Mouse (Mus musculus): ENCODE data around the gene Decr2. TPM values are rescaled to one million over a fixed set of nuclear protein-coding genes. Genes with fewer than 3 reads are reported as not detected.

Gene Decr2
- total RNA-seq (2023), result 1 to 10 TPM; 6.5 TPM

DNA sequence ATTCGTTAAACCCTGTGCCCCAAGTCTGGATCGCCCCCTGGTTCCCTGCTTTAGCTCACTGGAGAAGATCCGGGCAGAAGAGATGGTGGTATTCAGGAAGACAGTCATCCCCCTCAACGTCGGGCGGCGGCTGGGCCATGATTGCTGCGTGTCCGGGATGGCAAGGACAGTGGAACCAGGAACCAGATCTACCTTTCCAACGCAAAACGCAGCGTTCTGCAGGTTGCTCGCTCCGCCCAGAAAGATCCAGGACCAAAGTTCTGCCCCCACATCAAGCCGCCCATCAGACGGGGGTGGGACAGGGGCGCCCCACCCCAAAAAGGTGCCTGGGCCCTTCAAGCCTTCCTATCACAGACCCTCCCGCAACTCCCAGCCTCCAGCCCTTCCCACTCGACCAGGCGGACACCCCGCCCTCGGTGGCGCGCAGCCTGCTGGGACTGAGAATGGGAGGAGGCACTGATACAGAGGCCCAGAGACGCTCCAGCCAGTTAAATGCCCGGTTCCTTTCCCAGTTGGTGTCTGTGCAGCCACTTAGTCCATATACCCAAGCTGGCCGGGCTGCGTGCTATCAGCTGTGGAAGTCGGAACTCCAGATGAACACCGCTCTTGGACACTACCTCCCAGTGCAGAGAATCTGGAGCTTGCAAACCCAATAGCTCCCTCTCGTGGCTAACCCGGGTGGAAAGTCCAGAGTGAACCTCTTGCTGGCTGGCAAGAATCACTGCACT, at the start of gene Decr2:
TSS of gene Decr2 (minus strand) at position 433 of the 728 bp plus-strand sequence.

DNA sequence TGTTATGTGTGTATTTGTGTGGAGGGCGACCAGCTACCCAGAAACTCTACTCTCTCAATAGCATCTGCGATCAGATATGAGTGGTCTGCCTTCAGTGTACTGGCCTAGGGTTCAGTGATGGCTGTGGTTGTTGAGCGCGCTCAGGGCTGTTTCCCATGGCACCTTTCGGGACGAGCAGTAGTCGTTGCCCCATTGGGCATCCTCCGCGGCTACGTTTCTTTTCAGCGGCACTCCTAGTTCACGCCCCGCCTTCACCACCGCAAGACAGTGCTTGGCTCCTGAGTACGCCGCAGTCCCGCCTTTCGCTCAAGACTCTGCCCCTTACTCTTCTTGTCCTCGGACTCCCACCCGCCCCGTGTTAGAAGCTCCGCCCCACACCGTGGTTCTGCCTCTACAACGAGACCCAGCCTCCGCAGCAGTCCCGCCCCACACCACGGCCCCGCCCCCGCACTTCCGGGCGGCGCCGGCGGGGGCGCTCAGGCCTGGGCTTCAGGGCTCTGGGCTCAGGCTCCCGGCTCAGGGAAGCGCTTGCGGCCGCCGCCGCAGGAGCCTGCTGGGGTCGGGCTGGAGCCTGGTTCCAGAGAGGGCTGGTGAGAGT, 48.2 kb upstream of the Decr2 start, which contains the start of gene Axin1:
TSS of gene Axin1 (plus strand) at position 450 of the 598 bp plus-strand sequence.

DNA sequence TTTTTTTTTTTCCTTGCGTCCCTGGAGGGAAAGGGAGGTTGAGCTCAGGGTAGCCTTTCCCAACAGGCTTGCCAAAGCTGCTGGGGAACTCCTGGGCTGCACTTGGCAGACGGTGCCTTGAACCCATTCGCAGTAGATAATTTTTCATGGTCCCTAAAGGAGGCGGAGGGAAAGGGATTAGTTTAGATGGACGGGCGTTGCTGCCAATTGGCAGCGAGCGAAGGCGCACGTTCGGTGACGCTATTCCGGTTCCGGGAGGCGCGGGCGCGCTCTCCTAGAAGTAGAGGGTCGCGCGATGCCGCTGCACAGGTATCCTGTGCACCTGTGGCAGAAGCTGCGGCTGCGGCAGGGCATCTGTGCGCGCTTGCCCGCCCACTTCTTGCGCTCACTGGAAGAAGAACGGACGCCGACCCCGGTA, 33.1 kb upstream of the Decr2 start, which contains the start of gene Mrpl28:
TSS of gene Mrpl28 (plus strand) at position 234 of the 418 bp plus-strand sequence.

DNA sequence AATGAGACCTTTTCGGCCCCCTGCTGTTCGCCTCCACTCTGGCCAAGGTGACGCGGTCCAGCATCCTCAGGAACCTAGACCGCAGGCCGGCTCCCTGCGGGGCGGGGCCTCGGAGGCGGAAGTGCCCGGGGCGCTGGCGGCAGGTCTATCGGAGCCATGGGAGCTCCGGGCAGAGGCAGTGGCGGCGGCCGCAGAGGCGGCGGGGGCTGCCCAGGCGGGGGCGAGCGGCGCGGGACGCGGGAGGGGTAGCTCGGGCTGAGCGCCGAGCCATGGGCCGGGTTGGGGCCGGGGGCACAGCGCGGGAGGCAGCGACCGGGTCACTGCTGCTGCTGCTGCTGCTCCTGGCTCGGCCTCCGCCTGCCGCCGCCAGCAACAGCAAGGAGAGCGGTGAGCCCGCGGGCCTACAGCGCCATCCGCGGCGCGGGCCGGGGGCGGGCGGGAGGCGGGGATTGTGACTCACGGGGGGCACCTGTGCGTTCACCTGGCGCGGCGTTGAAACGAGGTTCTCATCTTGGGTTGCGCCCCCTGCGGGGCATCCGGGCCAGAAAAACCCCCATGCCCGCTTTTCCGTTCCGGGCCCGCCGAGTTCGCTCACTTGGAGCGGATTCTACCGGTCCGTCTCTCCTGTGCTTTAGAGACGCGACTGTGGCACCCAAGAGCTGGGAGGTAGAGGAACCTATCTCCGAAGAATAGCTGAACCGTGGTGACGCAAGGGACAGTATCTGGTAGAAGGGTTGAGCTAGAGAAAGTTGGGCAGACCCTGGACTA, 23.2 kb upstream of the Decr2 start, which contains the start of gene Tmem8:
TSS of gene Tmem8 (plus strand) at position 119 of the 768 bp plus-strand sequence.

DNA sequence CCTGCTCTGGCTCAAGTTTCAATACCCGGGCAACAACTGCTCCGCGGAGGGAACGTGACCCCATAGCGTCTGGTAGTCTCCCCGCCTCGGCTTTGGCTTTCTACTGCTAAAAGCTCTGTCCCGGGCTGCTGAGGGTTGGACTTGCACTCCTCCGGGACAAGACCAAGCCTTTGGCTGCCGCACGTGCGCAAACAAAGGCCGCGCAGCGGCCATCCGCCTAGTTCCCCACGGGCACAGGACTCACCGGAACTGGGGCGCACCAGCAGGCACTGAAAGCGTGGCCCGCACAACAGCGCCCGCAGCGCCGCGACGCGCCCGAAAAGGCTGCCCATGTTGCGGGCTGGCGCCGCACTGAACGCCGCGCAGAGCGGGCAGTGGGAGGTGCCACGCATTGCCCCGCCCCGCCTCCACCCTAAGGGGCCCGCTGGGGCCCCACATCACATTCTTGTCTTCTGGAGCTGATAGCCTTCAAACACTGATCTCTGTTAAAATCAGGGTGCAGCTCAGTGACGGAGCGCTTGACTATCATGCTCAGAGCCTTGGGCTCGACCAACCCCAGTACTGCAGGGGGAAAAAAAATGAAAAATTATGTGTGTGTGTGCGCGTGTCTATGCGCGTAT, 5.1 kb upstream of the Decr2 start, which contains the start of gene Nme4:
TSS of gene Nme4 (minus strand) at position 482 of the 620 bp plus-strand sequence.

DNA sequence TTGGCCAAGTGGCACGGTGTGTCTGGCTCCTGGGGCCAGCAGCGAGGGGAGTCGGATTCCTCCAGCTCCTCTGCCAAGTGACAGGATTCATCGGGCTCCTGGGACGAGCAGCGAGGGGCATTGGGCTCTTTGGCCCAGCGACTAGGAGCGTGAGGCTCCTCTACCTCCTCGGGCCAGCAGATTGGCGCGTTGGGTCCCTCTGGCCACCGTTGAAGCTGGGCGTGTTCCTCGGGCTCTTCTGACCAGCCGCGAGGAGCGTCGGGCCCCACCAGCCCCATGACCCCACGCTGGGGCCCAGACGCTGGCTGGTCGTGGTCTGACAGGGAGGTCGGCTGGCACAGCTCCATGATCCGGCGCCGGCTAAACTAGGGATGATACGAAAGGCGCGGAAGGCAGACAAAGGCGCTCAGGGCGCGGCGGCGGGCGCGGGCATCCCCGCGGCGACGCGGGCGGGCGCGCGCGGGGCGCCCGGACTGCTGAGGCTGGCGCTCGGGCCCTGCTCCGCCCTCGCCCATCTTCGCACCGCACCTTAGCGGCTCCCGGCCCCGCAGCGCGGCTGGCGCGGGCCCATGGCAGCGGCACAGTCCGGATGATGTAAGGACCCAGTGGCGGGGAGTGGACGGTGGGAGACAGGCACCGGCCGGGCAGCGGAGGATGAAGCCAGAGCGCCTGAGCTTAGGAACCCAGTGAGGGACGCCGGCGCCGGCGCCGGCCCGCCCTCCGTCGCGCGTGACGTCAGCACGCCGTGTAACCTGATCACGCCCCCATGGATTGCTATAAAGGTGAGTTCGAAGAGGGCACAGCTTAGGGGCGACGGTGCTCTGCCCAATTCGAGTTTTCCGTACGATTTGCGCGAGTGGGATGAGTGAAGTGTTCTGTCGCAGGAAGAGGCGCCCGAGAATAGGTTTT, 21.1 kb downstream of the Decr2 start, which contains the start of gene Rab11fip3:
TSS of gene Rab11fip3 (minus strand) at position 725 of the 909 bp plus-strand sequence.

Other genes starting within 250 kb of the Decr2 start
- 10 to 100 TPM in 1 of 2 experiments, 1 to 10 TPM in 1; 9.3 to 10.8 TPM for gene Gm20683, start 248.6 kb downstream of the Decr2 start, total RNA-seq (2023)
- gene Rhot2, start 245.5 kb downstream of the Decr2 start, total RNA-seq (2023), result 10 to 100 TPM; 89.1 to 99.3 TPM
- gene Wdr90, start 228.8 kb downstream of the Decr2 start, total RNA-seq (2023), result 10 to 100 TPM; 29.0 to 41.5 TPM
- gene Mcrip2, start 221.6 kb downstream of the Decr2 start, total RNA-seq (2023), result 1 to 10 TPM; 2.4 to 9.4 TPM
- 10 to 100 TPM; 32.9 to 37.5 TPM for gene Mettl26, start 215.3 kb downstream of the Decr2 start, total RNA-seq (2023)
- 1 to 10 TPM; 9.2 to 9.6 TPM for gene Wfikkn1, start 209.5 kb downstream of the Decr2 start, total RNA-seq (2023)
- 10 to 100 TPM; 23.7 to 24.5 TPM for gene Rab40c, start 170.6 kb downstream of the Decr2 start, total RNA-seq (2023)
- 10 to 100 TPM; 55.2 to 64.8 TPM for gene Pigq, start 145.4 kb downstream of the Decr2 start, total RNA-seq (2023)
- gene Nhlrc4, start 145.4 kb downstream of the Decr2 start, total RNA-seq (2023), result not detected
- under 1 TPM in 1 of 2 experiments, not detected in 1; 0.30 TPM for gene A930017K11Rik, start 137.8 kb downstream of the Decr2 start, total RNA-seq (2023)
- 10 to 100 TPM; 38.7 to 39.4 TPM for gene Capn15, start 104.5 kb downstream of the Decr2 start, total RNA-seq (2023)
- gene Rab11fip3, start 20.8 kb downstream of the Decr2 start, total RNA-seq (2023), result 10 to 100 TPM; 18.3 to 22.2 TPM
- gene Nme4, start 5.3 kb upstream of the Decr2 start, total RNA-seq (2023), result 1 to 10 TPM; 4.8 to 6.3 TPM
- 10 to 100 TPM; 24.5 to 24.7 TPM for gene Tmem8, start 23.0 kb upstream of the Decr2 start, total RNA-seq (2023)
- gene Mrpl28, start 33.2 kb upstream of the Decr2 start, total RNA-seq (2023), result 10 to 100 TPM; 44.7 to 46.7 TPM
- 100 to 1,000 TPM; 104 to 111 TPM for gene Axin1, start 48.4 kb upstream of the Decr2 start, total RNA-seq (2023)
- not detected for gene Pdia2, start 108.8 kb upstream of the Decr2 start, total RNA-seq (2023)
- 10 to 100 TPM; 33.4 to 34.1 TPM for gene Rgs11, start 112.6 kb upstream of the Decr2 start, total RNA-seq (2023)
- gene Arhgdig, start 117.4 kb upstream of the Decr2 start, total RNA-seq (2023), result not detected
- 10 to 100 TPM; 34.5 to 38.7 TPM for gene Fam234a, start 153.9 kb upstream of the Decr2 start, total RNA-seq (2023)
- gene Luc7l, start 162.6 kb upstream of the Decr2 start, total RNA-seq (2023), result 100 to 1,000 TPM; 112 to 113 TPM

Measured in T-cell, adult 66 days (primary cell).